Mouse (Mus musculus) megakaryocyte, embryonic 14.5 days (primary cell): ENCODE data around the gene Mdga1. TPM values are rescaled to one million over a fixed set of nuclear protein-coding genes. Genes with fewer than 3 reads are reported as not detected.
"Not testable (repeated sequence)": the region's sequence is repeated elsewhere in the genome, so short reads cannot be mapped to it uniquely, and the experiment has no call there.

Source experiments
- H3K27me3 ChIP-seq: replicated peaks from 2 replicates; pipeline ENCODE3; 2012; ENCODE audit warnings: inconsistent platforms
- H3K36me3 ChIP-seq: replicated peaks from 2 replicates; pipeline ENCODE3; 2012; ENCODE audit warnings: low read length, inconsistent platforms, mixed read lengths
- H3K4me1 ChIP-seq: 2 replicates; pipeline ENCODE4 v1.6.1; 2012; ENCODE audit warnings: inconsistent platforms
- H3K4me3 ChIP-seq: replicated peaks from 2 replicates; pipeline ENCODE3; 2012; ENCODE audit warnings: moderate library complexity, mild to moderate bottlenecking, inconsistent platforms
- H3K9me3 ChIP-seq: 2 replicates; pipeline ENCODE4 v1.6.1; 2012; ENCODE audit warnings: inconsistent platforms
- FLI1 ChIP-seq: IDR thresholded peaks from 2 replicates; pipeline ENCODE4 v1.6.1; 2012; ENCODE audit warnings: low read length, inconsistent platforms, mixed read lengths
- GATA1 ChIP-seq: IDR thresholded peaks from 3 replicates; pipeline ENCODE4 v1.6.1; 2012; ENCODE audit warnings: mixed read lengths, low read length, inconsistent platforms, borderline replicate concordance
- polyA plus RNA-seq: library from polyadenylated mRNA; stranded (reverse); fragments of >175 nt; gene quantifications from 2 replicates; pipeline ENCODE4 v1.2.3, GENCODE M21; 2012; ENCODE audit warnings: low replicate concordance; ENCODE audit not compliant: insufficient read depth

Mdga1 gene
- polyA plus RNA-seq, 1 experiment = 32.8 TPM

DNA sequence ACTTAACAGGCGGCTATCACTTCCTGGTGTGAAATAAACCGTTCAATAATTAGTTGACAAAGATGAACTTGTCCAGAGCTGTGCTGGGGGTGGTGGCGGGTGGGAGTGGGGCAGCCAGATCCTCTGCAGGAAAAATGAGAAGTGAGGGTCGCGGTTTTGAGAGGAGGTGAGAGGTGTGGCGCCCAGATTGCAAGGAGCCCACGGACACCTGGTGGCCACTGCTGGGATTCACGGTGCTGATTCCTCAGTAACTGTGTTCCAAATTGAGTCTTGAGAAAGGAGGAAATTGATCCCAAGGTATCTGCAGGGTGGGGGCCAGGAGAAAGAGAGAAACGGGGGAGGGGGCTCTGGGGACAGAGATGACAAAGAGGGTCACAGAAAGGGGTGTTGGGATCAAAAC lies 173.1 kb downstream of the Mdga1 start:
- no peak for TF ChIP-seq GATA1
- TF ChIP-seq FLI1 = no peak
- Histone ChIP-seq H3K4me1 (peaks cover 77% of the 10 kb centered on the region), H3K4me3 (no peak overlapping the region), H3K36me3 (no peaks in the 10 kb centered on the region), H3K9me3 (no peaks in the 10 kb centered on the region), H3K27me3 (peaks cover 36% of the 10 kb centered on the region)

DNA sequence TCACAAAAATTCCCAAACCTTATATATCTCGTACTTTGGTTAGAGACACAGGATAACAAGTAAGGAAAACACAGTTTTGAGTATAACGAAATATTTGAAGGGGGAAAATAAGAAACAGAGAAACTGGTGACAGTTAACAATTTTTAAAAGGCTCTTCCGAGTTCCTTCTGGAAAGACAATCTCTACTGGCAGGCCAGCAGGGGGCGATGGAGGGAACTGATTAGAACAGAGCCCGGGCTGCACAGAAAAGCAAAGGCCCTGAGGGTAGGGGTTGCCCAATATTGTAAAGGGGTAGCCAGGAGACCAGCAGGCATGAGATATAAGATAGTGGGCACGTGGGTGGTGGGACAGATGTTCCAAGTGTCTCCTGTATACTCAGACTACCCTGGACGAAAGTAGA lies 173.8 kb downstream of the Mdga1 start:
- peaks cover 42% of the 10 kb centered on the region for H3K27me3 ChIP-seq
- no peaks in the 10 kb centered on the region for H3K36me3 ChIP-seq
- TF ChIP-seq GATA1 (no peak), FLI1 (no peak)
- H3K4me3 ChIP-seq = peak overlapping the region; percentile 59
- peaks cover 72% of the 10 kb centered on the region for H3K4me1 ChIP-seq
- 0 out of 2 replicates have a peak, but pooled peaks cover 2% of the 10 kb centered on the region for H3K9me3 ChIP-seq

DNA sequence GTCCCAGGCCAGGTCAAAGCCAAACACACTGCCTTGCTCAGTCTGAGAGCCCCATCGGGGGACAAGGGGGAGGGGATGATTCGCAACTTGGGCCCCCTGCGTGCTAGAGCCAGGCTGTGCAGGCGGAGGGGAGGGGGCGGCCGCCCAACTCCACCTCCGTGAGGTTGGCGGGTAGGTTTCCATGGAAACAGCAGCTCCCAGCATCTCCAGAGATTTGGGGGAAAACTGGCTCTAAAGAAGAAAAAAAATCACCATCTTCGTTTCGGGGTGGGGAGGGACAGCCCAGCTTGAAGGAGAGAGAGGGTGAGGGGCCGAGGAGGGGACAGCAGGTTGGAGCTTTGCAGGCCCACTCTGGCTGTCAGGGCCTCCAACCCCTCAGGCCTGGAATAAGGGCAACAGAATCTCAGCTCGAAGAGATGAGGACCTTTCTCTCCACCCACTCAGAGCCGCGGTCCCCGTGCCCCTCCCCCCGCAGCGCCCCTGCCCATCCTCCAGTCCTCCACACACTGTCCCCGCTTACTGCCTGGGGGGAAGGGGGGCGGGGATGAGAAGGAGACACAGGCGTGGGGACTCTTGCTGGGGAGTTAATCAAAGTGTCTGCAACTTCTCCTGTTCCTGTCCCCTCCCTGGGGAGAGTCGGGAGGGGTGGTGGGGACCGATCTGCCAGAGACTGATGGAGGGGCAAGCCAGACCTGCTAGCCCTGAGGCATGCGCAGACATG lies 174.7 kb downstream of the Mdga1 start:
- Histone ChIP-seq H3K36me3 (no peaks in the 10 kb centered on the region), H3K4me3 (no peak overlapping the region), H3K27me3 (peaks cover 38% of the 10 kb centered on the region), H3K9me3 (0 out of 2 replicates have a peak, but pooled peaks cover 2% of the 10 kb centered on the region), H3K4me1 (peaks cover 63% of the 10 kb centered on the region)
- TF ChIP-seq FLI1 (no peak), GATA1 (no peak)

DNA sequence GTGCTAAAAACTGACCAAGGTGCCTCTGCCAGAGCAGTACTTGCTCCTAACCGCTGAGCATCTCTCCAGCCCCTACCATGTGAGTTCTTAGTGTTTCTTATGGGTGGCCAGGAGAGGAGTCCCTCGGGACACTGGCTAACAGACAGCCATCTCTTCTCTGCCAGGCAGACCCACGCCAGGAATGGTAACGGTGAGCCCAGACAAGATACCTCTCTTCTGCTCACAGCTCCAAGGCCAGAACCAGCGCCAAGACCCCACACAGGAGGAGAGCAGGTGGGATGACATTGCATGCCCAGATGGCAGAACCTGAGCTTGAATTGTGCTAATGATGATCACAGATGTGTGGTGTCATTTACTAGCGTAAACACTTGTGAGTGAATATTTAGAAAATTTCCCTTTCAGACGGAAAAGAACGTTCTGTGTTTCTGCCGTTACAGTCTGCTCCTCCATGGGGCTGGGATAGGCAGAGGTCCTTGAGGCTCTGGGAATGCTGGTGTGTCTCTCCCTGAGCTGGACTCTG lies 178.3 kb downstream of the Mdga1 start:
- TF ChIP-seq GATA1 (no peak), FLI1 (no peak)
- no peak overlapping the region for H3K4me3 ChIP-seq
- H3K27me3 ChIP-seq = peaks cover 33% of the 10 kb centered on the region
- H3K9me3 ChIP-seq = peaks cover 13% of the 10 kb centered on the region
- no peaks in the 10 kb centered on the region for H3K36me3 ChIP-seq
- peaks cover 31% of the 10 kb centered on the region for H3K4me1 ChIP-seq

DNA sequence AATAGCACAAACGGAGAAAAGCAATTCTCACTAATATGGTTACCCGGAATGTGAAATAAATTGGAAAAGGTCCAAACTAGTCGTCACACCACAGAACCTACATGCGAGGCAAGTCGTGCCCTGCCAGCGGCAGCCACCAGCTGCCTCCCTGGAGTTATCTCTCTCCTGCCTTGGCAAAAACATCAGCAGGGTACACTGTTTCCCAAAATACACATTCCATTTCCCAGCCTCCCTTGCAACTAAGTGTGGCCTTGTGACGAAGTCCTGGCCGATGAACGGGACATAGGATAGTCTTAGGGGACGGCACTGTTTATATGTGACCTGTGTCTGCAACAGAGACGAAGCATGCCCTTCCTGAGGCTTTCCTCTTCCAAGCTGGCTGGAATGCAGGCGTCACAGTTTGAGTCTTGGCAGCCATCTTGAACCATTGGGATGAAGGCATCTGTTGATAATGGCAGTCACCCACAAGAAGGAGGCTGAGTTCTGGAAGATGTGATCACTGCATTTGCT lies 179.6 kb downstream of the Mdga1 start:
- peaks cover 37% of the 10 kb centered on the region for H3K27me3 ChIP-seq
- peaks cover 16% of the 10 kb centered on the region for H3K9me3 ChIP-seq
- H3K4me1 ChIP-seq = peaks cover 19% of the 10 kb centered on the region
- no peaks in the 10 kb centered on the region for H3K36me3 ChIP-seq
- H3K4me3 ChIP-seq = no peak overlapping the region
- TF ChIP-seq FLI1 (no peak), GATA1 (no peak)

DNA sequence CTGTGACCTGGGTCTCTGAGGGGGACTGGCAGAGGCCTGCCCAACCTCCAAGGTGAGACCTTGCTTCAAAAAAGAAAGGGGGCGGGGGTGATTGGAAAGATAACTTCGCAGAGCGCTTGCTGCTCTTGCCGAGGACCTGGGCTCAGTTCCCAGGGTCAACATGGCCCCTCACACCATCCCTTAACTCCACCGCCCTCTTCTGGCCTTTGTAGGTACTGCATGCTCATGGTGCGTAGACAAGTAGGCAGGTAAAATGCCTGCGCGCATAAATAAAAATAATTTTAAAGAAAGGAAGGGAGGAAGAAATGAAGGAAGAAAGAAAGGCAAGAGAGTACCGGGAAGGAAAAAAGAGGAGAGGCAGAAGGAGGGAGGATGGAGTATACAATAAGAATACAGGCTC lies 180.2 kb downstream of the Mdga1 start:
- TF ChIP-seq FLI1 (no peak), GATA1 (no peak)
- peaks cover 16% of the 10 kb centered on the region for H3K9me3 ChIP-seq
- H3K4me1 ChIP-seq = peaks cover 13% of the 10 kb centered on the region
- no peaks in the 10 kb centered on the region for H3K36me3 ChIP-seq
- H3K4me3 ChIP-seq = no peak overlapping the region
- H3K27me3 ChIP-seq = peaks cover 31% of the 10 kb centered on the region

DNA sequence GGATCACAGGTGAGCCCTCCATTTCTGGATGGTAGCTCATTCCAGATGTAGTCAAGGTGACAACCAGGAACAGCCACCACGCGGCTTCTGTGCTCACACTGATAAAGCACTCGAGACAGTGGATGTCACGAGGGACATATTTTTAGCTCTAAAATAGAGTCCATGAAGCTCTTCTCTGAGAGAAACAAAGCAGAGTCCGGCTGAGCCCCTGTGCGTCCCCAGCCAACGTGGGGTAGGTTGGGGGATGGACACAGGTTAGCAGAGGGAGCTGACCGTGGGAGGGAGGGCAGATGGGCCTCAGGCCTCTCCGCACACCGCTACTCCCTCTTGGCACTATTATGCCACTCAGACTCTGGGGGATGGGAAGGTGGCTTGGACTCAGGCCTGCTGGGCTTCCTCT lies 181.3 kb downstream of the Mdga1 start:
- TF ChIP-seq GATA1 (no peak), FLI1 (no peak)
- Histone ChIP-seq H3K4me3 (peak overlapping the region; percentile 0), H3K4me1 (peaks cover 9% of the 10 kb centered on the region), H3K27me3 (peaks cover 28% of the 10 kb centered on the region), H3K36me3 (no peaks in the 10 kb centered on the region), H3K9me3 (peaks cover 16% of the 10 kb centered on the region)

DNA sequence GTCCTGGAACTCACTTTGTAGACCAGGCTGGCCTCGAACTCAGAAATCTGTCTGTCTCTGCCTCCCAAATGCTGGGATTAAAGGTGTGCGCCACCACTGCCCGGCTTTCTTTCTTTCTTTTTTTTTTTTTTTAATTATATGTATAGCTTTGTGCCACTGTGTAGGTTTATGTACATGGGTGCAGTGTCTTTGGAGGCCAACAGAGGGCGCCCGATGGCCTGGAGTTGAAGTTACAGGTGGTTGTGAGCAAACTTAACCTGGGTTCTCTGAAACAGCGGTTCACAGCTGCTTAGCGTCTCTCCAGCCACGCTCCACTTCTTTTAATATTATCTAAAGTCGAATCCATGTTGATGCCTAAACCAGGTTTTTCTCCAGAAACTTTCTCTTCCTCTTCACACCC lies 185.1 kb downstream of the Mdga1 start:
- H3K4me1 ChIP-seq = peaks cover 6% of the 10 kb centered on the region; the same call in 1 of the 2 replicates
- no peaks in the 10 kb centered on the region for H3K36me3 ChIP-seq
- peaks cover 13% of the 10 kb centered on the region for H3K9me3 ChIP-seq
- H3K27me3 ChIP-seq = peaks cover 30% of the 10 kb centered on the region
- no peak for TF ChIP-seq FLI1
- TF ChIP-seq GATA1 = no peak
- no peak overlapping the region for H3K4me3 ChIP-seq

DNA sequence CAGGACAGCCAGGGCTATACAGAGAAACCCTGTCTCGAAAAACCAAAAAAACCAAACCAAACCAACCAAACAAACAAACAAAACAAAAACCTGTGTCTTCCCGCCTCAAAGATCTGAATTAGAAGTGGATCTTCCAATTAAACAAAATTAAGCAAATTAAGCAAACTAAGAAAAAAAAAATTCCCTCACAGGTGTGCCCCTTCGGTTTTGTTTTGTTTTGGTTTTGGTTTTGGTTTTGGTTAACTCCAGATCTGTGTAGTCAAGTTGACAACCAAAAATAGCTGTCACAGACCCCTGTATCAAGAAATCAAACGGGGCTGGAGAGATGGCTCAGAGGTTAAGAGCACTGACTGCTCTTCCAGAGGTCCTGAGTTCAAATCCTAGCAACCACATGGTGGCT lies 188.4 kb downstream of the Mdga1 start:
- H3K4me1 ChIP-seq, H3K36me3 ChIP-seq, H3K9me3 ChIP-seq, H3K4me3 ChIP-seq: not testable (repeated sequence)
- peaks cover 48% of the 10 kb centered on the region for H3K27me3 ChIP-seq

DNA sequence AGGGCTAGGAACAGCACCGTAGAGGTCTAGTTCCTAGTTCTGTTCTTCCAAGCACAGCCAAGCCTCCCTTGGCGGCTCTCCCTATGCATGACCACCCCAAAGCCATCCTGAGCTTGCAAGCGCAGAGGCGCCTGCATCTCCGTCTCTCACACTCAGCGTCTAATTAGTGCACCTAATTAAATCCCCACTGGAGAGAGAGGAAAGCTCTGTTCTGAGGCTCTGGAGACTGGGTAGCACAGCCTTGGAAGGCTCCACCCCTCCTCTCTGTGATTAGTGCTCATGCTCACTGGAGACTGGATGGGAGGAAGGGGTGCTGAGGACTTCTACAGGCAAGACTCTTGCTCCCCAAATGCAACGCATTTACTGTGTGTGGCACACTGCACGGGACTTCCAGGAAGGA lies 191.9 kb downstream of the Mdga1 start:
- no peak for TF ChIP-seq FLI1
- TF ChIP-seq GATA1 = no peak
- Histone ChIP-seq H3K36me3 (no peaks in the 10 kb centered on the region), H3K27me3 (peaks cover 71% of the 10 kb centered on the region), H3K4me3 (no peak overlapping the region), H3K4me1 (peaks cover 18% of the 10 kb centered on the region), H3K9me3 (peaks cover 7% of the 10 kb centered on the region; the same call in 1 of the 2 replicates)

Other genes starting within 250 kb of the Mdga1 start
- 98.5 and 157 TPM in 2 replicates for gene Zfand3, start 34.6 kb upstream of the Mdga1 start, polyA plus RNA-seq